Mouse (Mus musculus) lung, postnatal 0 days (tissue): Measurements from ENCODE around the gene Rph3al. TPM values are rescaled to one million over a fixed set of nuclear protein-coding genes. Genes with fewer than 3 reads are reported as not detected.

Experiments used
- ATAC-seq: fragments of 200-750 bp; cut with Nextera tagmentation; 2 replicates; pipeline ENCODE4 v1.8.0; 2017; ENCODE audit warnings: moderate library complexity
- DNase-seq: peaks from one replicate; pipeline ENCODE4 v3.0.0-alpha.2; 2016; ENCODE audit warnings: low spot score
- H3K27ac ChIP-seq: fragments of 300-500 bp; sonication (generic); 2 replicates; pipeline ENCODE4 v1.5.1; 2014; ENCODE audit warnings: antibody characterized with exemption, mild to moderate bottlenecking, low read length, mixed read lengths
- H3K27me3 ChIP-seq: fragments of 300-500 bp; sonication (generic); replicated peaks from 2 replicates; pipeline ENCODE4 v1.6.1; 2014; ENCODE audit warnings: low read length, mixed read lengths; ENCODE audit not compliant: insufficient read depth
- H3K36me3 ChIP-seq: fragments of 300-500 bp; sonication (generic); 2 replicates; pipeline ENCODE4 v1.6.1; 2014; ENCODE audit warnings: low read length, mixed read lengths; ENCODE audit not compliant: insufficient read depth
- H3K4me1 ChIP-seq: fragments of 300-500 bp; sonication (generic); 2 replicates; pipeline ENCODE4 v1.6.1; 2014; ENCODE audit warnings: antibody characterized with exemption, low read depth, low read length, mixed read lengths; ENCODE audit not compliant: insufficient read depth
- H3K4me2 ChIP-seq: fragments of 300-500 bp; sonication (generic); replicated peaks from 2 replicates; pipeline ENCODE4 v1.6.1; 2014; ENCODE audit warnings: low read depth, mild to moderate bottlenecking, low read length, moderate library complexity, mixed read lengths
- H3K4me3 ChIP-seq: fragments of 300-500 bp; sonication (generic); 2 replicates; pipeline ENCODE4 v1.5.1; 2014; ENCODE audit warnings: low read depth, low read length
- H3K9ac ChIP-seq: fragments of 300-500 bp; sonication (generic); replicated peaks from 2 replicates; pipeline ENCODE4 v1.6.1; 2014; ENCODE audit warnings: low read depth, mild to moderate bottlenecking
- H3K9me3 ChIP-seq: fragments of 300-500 bp; sonication (generic); 2 replicates; pipeline ENCODE4 v1.6.1; 2016; ENCODE audit warnings: low read length, mixed read lengths
- CTCF ChIP-seq: IDR thresholded peaks from 2 replicates; pipeline ENCODE4 v1.5.1; 2016; ENCODE audit warnings: antibody characterized with exemption, mild to moderate bottlenecking
- EP300 ChIP-seq: IDR thresholded peaks from 2 replicates; pipeline ENCODE4 v1.6.1; 2016; ENCODE audit warnings: antibody characterized with exemption, mild to moderate bottlenecking, control low read depth
- WGBS: fragments of 180-500 bp; shearing (Covaris S2); extraction: QIAGEN DNeasy Blood & Tissue Kit; methylation state at CpG from one replicate; pipeline ENCODE4 v1.1.7; 2014; 5-methylcytosine and 5-hydroxymethylcytosine counted together
- polyA plus RNA-seq: library from polyadenylated mRNA; unstranded; fragments of >200 nt; fragmentation: Nextera tagmentation; extraction: Ambion mirVana; gene quantifications from 2 replicates; pipeline ENCODE4 v1.2.1, GENCODE M21; 2015

Rph3al gene
- 10.7 and 11.0 TPM in 2 replicates for polyA plus RNA-seq

GRCm38 (mm10) chr11:75938379-75938906 is at the start of gene Rph3al:
Rph3al (minus strand) TSS chr11:75938429.
- no peaks in the 10 kb centered on the region for H3K9me3 ChIP-seq
- peak within 1 kb of the TSS; percentile 74 for H3K27ac ChIP-seq
- WGBS: 49% methylated on average over 6 of the region's 6 CpGs
- no peak for TF ChIP-seq CTCF
- no peak for TF ChIP-seq EP300
- no peak within 1 kb of the TSS for H3K9ac ChIP-seq
- no peak for ATAC-seq
- H3K36me3 ChIP-seq: no peaks in the 10 kb centered on the region
- peak within 1 kb of the TSS; percentile 14 for H3K4me2 ChIP-seq
- no peak within 1 kb of the TSS for H3K4me3 ChIP-seq
- H3K27me3 ChIP-seq: no peaks in the 10 kb centered on the region
- H3K4me1 ChIP-seq: peaks cover 19% of the 10 kb centered on the region; the same call in 1 of the 2 replicates
- DNase-seq: no peak

- Histone ChIP-seq H3K4me3 (no peak overlapping the region), H3K27ac (no peak overlapping the region), H3K36me3 (no peaks in the 10 kb centered on the region), H3K9me3 (no peaks in the 10 kb centered on the region), H3K4me1 (no peaks in the 10 kb centered on the region), H3K4me2 (no peak overlapping the region), H3K27me3 (no peaks in the 10 kb centered on the region), H3K9ac (no peak overlapping the region)
- DNase-seq (no peak), ATAC-seq (no peak)
- WGBS: 63% methylated on average over 7 of the region's 7 CpGs
- TF ChIP-seq CTCF: no peak
- TF ChIP-seq EP300: no peak
These were observed 47.7 kb upstream of the Rph3al start for GRCm38 (mm10) chr11:75985948-75986347.

GRCm38 (mm10) chr11:75984581-75984980 is 46.4 kb upstream of the Rph3al start:
- TF ChIP-seq CTCF: no peak
- no peak for TF ChIP-seq EP300
- Histone ChIP-seq H3K4me1 (no peaks in the 10 kb centered on the region), H3K4me3 (no peak overlapping the region), H3K27me3 (no peaks in the 10 kb centered on the region), H3K4me2 (no peak overlapping the region), H3K36me3 (no peaks in the 10 kb centered on the region), H3K9me3 (no peaks in the 10 kb centered on the region), H3K9ac (no peak overlapping the region), H3K27ac (no peak overlapping the region)
- no peak for DNase-seq
- no peak for ATAC-seq
- WGBS: 33% methylated on average over 1 of the region's 1 CpGs

DNA sequence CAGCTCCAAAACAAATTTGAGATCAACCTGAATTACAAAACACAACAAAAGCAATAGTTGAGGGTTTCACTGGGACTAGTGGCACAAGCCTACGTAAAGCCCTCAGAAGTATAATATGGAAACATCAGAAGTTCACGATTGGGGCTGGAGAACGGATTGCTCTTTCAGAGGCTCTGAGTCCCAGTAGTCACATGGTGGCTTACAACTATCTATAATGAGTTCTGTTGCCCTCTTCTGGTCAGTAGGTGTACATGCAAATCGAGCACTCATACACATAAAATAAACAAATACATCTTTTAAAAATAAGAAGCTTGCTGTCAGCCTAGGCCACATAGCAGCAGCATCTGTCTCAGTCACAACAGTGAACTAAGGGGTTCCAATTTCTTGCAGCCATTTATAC is 45.0 kb upstream of the Rph3al start:
- no peak overlapping the region for H3K9ac ChIP-seq
- ATAC-seq (no peak), DNase-seq (no peak)
- no peak for TF ChIP-seq EP300
- peak; percentile 37 for TF ChIP-seq CTCF
- no peaks in the 10 kb centered on the region for H3K36me3 ChIP-seq
- H3K4me2 ChIP-seq: no peak overlapping the region
- no peaks in the 10 kb centered on the region for H3K9me3 ChIP-seq
- H3K4me3 ChIP-seq: no peak overlapping the region
- H3K4me1 ChIP-seq: no peaks in the 10 kb centered on the region
- WGBS: 79% methylated on average over 4 of the region's 4 CpGs
- H3K27me3 ChIP-seq: no peaks in the 10 kb centered on the region
- H3K27ac ChIP-seq: no peak overlapping the region

GRCm38 (mm10) chr11:75980413-75980812 is 42.2 kb upstream of the Rph3al start:
- no peaks in the 10 kb centered on the region for H3K9me3 ChIP-seq
- no peak overlapping the region for H3K27ac ChIP-seq
- no peak for ATAC-seq
- H3K4me3 ChIP-seq: no peak overlapping the region
- no peak for DNase-seq
- H3K27me3 ChIP-seq: no peaks in the 10 kb centered on the region
- TF ChIP-seq EP300 (no peak), CTCF (no peak)
- no peak overlapping the region for H3K9ac ChIP-seq
- H3K36me3 ChIP-seq: no peaks in the 10 kb centered on the region
- WGBS: 19% methylated on average over 2 of the region's 2 CpGs
- H3K4me1 ChIP-seq: no peaks in the 10 kb centered on the region
- H3K4me2 ChIP-seq: no peak overlapping the region

DNA sequence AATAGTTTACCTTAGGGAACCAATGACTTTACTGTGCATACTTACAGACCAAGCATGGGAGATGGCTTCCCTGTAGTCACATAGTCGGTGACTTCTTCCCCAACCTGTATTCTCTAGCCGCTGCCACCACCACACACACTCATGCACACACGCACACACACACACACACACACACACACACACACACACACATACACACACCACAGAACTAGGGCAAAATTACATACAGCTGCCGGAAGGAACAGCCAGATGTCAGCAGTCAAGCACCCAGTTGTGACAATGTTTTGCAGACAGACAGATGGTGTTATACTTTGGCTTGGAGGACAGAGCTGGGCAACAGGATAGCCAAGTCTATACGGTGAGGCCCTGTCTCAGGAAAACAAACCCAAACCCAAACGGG is 39.8 kb upstream of the Rph3al start:
- Histone ChIP-seq H3K36me3 (no peaks in the 10 kb centered on the region), H3K9ac (no peak overlapping the region), H3K27me3 (no peaks in the 10 kb centered on the region), H3K9me3 (no peaks in the 10 kb centered on the region), H3K4me2 (no peak overlapping the region), H3K4me3 (no peak overlapping the region), H3K27ac (no peak overlapping the region), H3K4me1 (no peaks in the 10 kb centered on the region)
- no peak; the same call in 1 of the 2 replicates for ATAC-seq
- TF ChIP-seq CTCF (no peak), EP300 (no peak)
- 66% methylated on average over 6 of the region's 6 CpGs for WGBS
- DNase-seq: no peak

GRCm38 (mm10) chr11:75976748-75977147 is 38.5 kb upstream of the Rph3al start:
- Histone ChIP-seq H3K27ac (no peak overlapping the region), H3K9ac (no peak overlapping the region), H3K4me2 (no peak overlapping the region), H3K9me3 (no peaks in the 10 kb centered on the region), H3K27me3 (no peaks in the 10 kb centered on the region), H3K4me1 (no peaks in the 10 kb centered on the region), H3K36me3 (no peaks in the 10 kb centered on the region), H3K4me3 (no peak overlapping the region)
- no peak for TF ChIP-seq EP300
- TF ChIP-seq CTCF: no peak
- WGBS: 40% methylated on average over 8 of the region's 8 CpGs
- DNase-seq (no peak), ATAC-seq (peak; percentile 17; the same call in 1 of the 2 replicates)
